Mouse (Mus musculus) left cerebral cortex, postnatal 36 days (tissue): ENCODE results near the gene Nsun2. TPM values are rescaled to one million over a fixed set of nuclear protein-coding genes. Genes with fewer than 3 reads are reported as not detected.
"Not testable (repeated sequence)": the region's sequence is repeated elsewhere in the genome, so short reads cannot be mapped to it uniquely, and the experiment has no call there.

Experiments used
- DNase-seq, 2 experiments: peaks; one replicate each; pipeline ENCODE4 v3.0.0; 2021 to 2022; ENCODE audit warnings: low spot score in 2 of 2, mixed read lengths in 1 of 2
- intact Hi-C: fragments of 180-260 bp; cut with DNase I; formaldehyde crosslinking; loops from one replicate; pipeline ENCODE4 v1.15.1; 2025
- total RNA-seq, 2 experiments: library from RNA; stranded (reverse); gene quantifications; 2 replicates each; pipeline ENCODE4 v1.2.3; 2021

The Nsun2 gene
- total RNA-seq, 2 experiments from 2014 or later = 75.5 to 77.9 TPM

- no peak for DNase-seq
- intact Hi-C loops = no loop called here
These were observed 43.8 kb downstream of the Nsun2 start for GRCm38 (mm10) chr13:69577181-69577834.

DNA sequence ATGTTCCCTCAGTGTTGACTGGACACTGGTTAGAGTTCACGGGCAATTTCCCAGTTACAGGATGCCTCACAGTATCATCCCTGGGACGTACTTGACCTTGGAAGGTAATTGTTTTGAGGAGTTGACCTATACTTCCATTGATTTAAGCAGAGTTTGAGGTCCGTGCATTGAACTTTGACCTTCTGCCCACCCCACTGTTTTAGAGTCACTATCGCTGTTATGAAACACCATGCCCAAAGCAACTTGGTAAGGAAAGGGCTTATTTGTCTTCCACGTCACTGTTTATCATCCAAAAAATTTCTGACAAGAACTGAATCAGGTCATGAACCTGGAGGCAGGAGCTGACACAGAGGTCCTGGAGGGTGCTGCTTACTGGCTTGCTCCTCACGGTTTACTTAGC, 48.9 kb downstream of the Nsun2 start:
- no peak for DNase-seq
- intact Hi-C loops = no loop called here

DNA sequence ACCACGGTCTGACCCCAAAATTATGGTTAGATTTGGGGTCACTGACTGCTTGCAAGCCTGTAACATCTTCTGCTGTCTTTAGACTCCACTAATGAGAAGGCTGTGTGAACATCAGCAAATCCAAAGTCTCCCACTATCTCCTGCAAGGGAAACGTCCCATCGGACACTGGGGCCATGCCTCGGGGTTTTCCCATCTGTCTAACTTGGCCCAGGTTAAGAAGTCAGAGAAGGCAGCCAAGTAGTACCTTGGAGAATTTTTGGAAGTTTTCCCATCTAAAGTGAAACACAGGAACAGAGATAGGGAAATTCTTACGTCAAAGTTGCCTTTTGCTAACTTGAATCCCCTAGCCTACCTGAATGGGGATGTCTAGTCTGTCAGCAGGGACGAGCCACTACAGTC, 50.0 kb downstream of the Nsun2 start:
- no peak for DNase-seq
- intact Hi-C loops = no loop called here

- DNase-seq = no peak
- intact Hi-C loops = no loop called here
These were observed 52.3 kb downstream of the Nsun2 start for GRCm38 (mm10) chr13:69585828-69586227.

DNA sequence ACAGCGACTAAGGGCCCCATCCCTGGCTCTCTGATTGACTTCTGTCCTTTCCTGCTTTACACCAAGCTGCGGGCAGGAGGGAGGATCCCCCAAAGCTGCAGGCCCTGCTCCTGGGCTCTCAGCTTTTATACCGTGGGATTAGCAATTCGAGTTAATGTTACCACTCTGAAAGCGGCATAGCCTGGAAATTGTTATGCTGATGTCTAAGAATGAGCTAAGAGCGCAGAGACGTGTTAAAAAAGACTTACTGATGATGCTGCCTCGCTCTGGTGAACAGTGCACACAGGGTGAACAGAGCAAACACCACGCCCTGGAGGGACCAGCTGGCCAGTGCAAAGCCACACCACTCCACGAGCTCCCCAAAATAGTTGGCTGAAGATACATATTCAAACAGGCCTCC, 52.8 kb downstream of the Nsun2 start:
- intact Hi-C loops = no loop called here
- no peak for DNase-seq

DNA sequence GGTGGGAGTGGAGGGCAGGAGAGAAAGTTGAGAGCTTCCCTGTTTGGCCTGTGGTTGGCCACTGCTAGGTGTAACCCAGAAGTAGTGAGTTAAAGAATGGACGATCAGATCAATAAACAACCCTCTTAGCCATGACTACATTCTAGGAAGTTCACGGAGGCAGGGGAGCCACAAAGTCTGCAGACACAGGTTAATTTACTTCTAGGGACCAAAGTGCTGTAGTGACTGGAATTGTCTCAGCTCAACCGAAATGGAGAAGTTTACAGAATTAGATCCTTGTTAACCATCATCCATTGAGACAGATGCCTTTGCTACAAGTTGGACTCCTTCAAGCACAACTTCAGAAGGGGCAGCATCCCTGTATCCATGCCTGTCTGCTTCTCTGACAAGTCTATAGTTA, 54.3 kb downstream of the Nsun2 start:
- intact Hi-C loops = no loop called here
- DNase-seq = no peak

- intact Hi-C loops = no loop called here
- DNase-seq = no peak
These were observed 54.7 kb downstream of the Nsun2 start for GRCm38 (mm10) chr13:69588263-69588662.

DNA sequence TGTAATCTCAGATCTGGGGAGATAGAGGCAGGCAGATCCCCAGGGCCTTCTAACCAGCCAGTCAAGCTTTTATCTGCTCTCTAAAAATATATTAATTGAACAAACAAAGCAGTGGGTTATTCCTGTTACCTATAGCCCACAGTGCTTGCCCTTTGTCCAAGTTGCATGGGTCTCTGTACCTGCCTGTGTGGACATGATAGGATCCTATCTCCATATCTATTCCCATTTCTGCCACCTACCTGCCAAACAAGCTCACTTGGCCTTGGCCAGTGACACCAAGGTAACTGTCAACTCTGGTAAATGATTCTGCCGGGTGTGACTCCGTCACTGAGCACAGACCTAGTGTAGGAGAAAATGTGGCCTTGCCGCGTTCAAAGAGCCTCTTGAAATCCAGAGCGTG, 57.8 kb downstream of the Nsun2 start:
- DNase-seq = no peak
- intact Hi-C loops = no loop called here

GRCm38 (mm10) chr13:69592226-69592625, 58.7 kb downstream of the Nsun2 start:
- intact Hi-C loops = no loop called here
- no peak for DNase-seq

DNA sequence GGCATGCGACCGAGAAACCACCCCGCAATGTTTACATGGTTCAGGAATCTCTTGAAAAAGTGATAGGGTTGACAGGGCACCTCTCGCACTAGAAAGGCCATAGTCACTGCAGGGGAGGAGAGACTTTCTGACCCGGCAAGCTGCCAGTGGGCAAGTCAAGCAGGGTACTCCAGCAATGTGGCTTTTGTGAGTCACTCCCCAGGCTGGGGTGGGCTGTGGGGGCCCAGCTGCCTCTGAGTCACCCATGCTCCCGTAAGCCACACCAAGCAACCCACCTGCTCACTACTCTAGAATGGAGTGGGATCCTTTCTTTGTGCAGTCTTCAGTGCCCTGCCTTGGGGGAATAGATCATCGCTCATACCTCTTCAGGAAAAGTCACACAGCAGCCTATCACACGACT, 59.9 kb downstream of the Nsun2 start:
- intact Hi-C loops = no loop called here
- no peak for DNase-seq

DNA sequence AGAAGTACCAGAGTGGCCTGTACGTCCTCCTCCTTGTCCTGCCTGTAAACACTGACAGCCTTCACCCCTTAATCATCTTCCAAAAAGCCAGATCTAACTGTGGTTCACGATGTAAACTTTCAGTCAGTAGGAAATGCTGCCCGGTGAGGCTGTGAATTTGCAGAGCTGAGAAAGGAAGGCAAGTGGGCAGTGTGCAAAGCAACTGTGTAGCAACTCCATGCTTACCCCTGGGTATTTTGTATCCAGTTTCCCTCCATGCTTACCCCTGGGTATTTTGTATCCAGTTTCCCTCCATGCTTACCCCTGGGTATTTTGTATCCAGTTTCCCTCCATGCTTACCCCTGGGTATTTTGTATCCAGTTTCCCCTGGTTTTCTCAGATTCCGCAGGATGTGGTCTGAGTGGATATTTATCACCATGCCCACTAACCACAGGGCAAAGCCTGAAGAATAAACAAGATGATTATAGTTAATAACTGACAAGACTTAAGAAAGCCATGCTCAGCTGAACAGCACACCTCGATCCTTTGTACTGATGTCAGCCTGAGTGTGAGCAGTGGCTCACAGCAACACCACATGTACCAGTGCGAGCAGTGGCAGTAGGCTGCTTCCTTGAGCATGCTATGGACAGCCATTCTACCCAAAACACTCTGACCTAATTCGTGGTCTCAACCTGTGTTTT, 61.2 kb downstream of the Nsun2 start:
- no peak for DNase-seq
- intact Hi-C loops = no loop called here

DNA sequence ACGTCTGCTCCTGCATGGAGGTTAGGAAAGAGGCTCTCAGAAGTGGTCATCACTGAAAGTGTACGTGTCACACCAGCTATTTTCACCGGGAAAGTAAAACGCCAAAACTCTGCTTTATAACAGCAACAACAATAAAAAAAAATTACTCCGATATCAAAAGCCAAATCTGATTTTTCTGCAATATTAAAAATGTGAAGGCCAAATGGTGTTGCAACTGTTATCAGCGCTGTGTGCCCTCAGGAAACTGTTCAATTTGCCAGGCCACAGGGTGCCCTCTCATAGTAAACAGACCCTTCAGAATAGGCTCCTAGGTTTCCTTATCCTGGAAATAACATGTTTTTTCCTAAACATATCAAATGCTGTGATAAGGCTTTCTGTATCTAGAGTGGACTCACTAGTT, 62.4 kb downstream of the Nsun2 start:
- intact Hi-C loops = no loop called here
- no peak for DNase-seq

- no peak for DNase-seq
- intact Hi-C loops = no loop called here
These were observed 63.0 kb downstream of the Nsun2 start for GRCm38 (mm10) chr13:69596515-69596914.

GRCm38 (mm10) chr13:69598867-69599266, 65.3 kb downstream of the Nsun2 start:
- no peak for DNase-seq
- intact Hi-C loops = no loop called here

- intact Hi-C loops, DNase-seq: not testable (repeated sequence)
These were observed 67.3 kb downstream of the Nsun2 start for GRCm38 (mm10) chr13:69600863-69601262.

- no peak for DNase-seq
- intact Hi-C loops = no loop called here
These were observed 67.8 kb downstream of the Nsun2 start for GRCm38 (mm10) chr13:69601321-69601720.

DNA sequence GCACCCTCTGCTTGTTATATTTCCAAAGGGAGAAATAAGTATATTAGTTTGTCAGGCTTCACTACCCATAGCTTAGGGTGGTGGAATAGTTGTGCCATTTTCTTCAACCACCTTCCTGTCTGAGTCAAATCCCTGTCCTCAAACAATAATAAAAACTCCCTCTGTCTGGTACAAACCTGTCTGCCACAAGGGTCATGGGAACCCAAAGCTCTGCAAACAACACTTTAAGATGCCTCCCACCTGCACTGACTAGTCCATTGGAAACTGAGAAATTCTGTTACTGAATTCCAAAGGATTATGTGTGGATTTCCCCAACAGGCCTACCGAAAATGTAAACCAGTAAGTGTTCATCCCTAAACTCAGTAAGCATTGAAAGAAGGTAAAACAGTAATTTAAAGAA, 71.1 kb downstream of the Nsun2 start:
- no peak for DNase-seq
- intact Hi-C loops = no loop called here

DNA sequence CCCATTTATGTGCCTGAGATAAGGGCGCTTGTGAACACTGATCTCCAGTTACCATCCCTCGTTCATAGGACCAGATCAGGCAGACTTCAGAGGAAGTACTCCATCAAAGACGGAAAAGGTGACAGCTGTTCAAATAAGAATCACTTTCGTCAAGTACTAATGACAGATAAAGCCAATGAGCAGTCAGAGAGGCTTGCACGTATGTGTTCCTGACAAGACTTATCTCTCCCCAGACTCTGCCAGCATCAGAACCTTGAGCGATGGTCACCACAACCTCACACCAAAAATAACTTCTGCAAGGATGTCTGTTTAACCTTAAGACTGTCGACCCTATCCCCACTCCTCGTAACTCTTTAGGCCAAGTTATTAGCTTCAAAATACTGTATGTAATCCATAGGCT, 75.2 kb downstream of the Nsun2 start:
- intact Hi-C loops = no loop called here
- DNase-seq = no peak

DNA sequence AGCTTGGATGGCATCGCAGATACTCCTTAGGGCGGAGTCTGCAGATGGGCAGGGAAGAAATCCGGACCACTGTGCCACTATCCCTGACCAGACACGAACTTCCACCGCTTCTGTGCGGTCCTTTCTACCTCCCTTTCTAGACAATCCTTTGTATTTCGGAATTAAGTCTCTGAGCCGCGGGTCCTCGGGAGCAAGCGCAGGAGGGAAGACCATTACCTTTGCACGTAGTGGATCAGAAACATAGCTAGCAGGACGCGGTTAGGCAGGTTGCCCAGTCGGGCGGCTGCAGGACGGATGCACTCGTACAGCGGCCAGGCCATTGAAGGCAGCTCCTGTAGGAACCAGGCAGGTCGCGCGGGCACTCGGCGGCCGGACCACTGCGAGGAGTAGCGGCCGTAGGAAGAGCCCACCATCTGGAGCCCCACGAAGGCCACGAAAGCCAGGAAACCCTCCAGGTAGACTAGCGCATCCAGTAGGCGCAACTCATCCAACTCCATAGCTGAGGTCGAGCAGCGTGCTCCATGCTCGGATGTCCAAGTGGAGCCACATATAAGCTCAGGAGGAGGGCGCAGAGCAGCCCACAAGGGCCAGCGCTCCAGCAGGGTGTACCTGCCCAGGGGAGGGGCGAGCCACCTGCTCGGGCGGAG, 77.3 kb downstream of the Nsun2 start:
- DNase-seq = peak in 1 of 2 experiments; percentile 10
- intact Hi-C loops = loop anchor here (5.0 to 10.0 kb wide), 4 partner anchors 59 to 1026 kb away; partner anchors contain the start of genes Fastkd3 and Mtrr

- intact Hi-C loops = loop anchor here (5.0 to 10.0 kb wide), 4 partner anchors 59 to 1027 kb away; partner anchors contain the start of genes Fastkd3 and Mtrr
- DNase-seq = peak; percentile 99
These were observed 78.0 kb downstream of the Nsun2 start, which contains the start of gene Srd5a1 for GRCm38 (mm10) chr13:69611398-69612174. Gene Srd5a1 (minus strand): TSS chr13:69611442.
